Mouse (Mus musculus) adipose tissue, adult 10 weeks (tissue): ENCODE data around the gene Ppp1ca. TPM values are rescaled to one million over a fixed set of nuclear protein-coding genes. Genes with fewer than 3 reads are reported as not detected.

Source experiments
- polyA plus RNA-seq: library from polyadenylated mRNA; stranded (reverse); fragments of 350-450 nt; fragmentation: Illumina TruSeq; extraction: RNeasy Lipid Tissue Mini Kit (QIAGEN cat#74804); gene quantifications from one replicate; pipeline ENCODE4 v1.2.3, GENCODE M21; 2014; ENCODE audit warnings: low read depth, low replicate concordance

Gene Ppp1ca
- polyA plus RNA-seq: 434 TPM

GRCm38 (mm10) chr19:4191528-4192250, at the start of gene Ppp1ca:
Gene Ppp1ca (plus strand): TSS chr19:4192065.

GRCm38 (mm10) chr19:4143759-4144268, 48.1 kb upstream of the Ppp1ca start, which contains the start of gene Cabp4:
Gene Cabp4 (minus strand): TSS chr19:4144033.

DNA sequence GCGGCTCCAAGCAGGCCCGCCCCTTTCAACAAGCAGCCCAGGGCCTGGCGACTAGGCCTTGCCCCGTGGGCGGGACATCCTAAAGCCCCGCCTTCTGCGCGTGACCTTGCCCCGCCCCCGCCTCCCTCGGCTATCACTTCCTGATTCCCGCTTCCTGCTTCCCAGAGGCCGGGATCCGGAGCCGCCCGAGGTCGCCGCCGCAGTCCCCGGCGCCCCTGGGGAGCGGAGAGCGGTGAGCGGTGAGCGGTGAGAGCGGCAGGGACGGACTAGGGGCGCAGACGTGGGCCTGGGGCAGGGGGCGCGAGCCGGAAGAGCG, 43.4 kb upstream of the Ppp1ca start, which contains the start of gene Coro1b:
Gene Coro1b (plus strand): TSS at position 129 of the 316 bp plus-strand sequence.

GRCm38 (mm10) chr19:4153232-4153654, 38.6 kb upstream of the Ppp1ca start, which contains the start of gene Ptprcap:
Gene Ptprcap (plus strand): TSS chr19:4153604.

DNA sequence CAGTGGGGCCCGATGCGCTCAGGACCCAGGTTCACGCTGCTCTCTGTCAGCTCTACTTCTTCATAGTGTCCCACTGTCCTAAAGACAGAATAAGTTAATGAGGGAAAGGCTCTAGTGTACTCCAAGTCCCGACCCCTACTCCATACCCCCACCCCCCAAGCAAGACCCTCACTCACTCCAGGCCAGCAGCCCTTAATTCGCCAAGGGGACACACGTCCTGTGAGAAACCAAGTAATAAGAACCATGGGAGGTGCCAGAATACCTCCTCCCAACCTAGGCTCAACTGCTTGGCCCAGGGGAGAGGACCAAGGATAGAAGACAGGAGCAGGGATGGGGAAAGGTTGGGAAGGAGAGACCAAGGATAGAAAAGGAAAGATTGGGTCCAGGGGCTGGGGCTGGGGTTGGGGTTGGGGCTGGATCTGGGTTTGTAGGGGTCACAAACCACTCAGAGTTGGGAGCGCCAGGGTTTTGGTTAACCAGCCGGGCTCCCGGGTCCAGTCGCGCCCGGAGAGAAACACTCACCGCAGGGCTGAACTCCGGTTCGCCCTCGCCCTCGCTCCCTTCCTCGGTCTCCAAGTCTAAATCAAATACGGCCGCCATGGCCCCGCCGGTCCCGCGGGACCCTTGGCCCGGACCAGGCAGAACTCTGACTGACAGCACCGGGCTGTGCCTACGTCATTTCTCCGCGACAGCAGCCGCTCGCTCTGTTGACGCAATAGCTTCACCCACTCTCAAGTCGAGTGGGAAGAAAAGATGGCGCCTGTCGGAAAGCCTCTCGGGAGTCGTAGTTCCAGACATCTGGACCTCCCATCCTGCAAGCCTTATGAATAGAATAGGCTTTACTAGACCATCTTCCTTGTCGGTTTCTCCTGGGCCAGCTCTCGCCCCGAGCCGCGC, 29.0 kb upstream of the Ppp1ca start, which contains the start of gene Rps6kb2:
Gene Rps6kb2 (minus strand): TSS at position 709 of the 897 bp plus-strand sequence.

GRCm38 (mm10) chr19:4175368-4175947, 16.4 kb upstream of the Ppp1ca start, which contains the start of gene Carns1:
Gene Carns1 (minus strand): TSS chr19:4175479.

DNA sequence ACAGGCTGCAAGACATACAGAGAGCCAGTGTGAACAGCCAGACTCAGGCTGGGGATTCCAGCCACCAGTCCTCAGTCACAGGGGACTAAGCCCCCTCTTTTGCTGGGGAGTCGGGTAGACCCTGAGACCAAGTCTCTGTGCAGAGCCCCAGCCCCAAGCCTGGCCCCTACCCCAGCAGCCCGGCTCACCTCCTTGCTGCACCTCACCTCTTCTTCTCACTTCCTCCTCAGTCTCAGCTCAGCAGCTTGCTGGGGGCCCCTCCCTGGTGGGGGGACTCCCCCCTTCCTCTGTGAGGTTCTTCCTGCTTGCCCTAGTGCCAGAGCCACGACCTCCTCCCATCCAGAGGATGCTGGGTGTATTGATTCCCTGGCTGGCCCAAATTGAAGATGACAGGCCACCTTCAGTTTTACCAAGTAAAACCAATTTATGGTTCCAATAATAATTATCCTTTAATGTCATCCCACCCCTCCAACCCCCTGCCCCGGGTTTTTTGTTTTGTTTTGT, 982 bp upstream of the Ppp1ca start, which contains the start of gene Tbc1d10c:
Gene Tbc1d10c (minus strand): TSS at position 454 of the 504 bp plus-strand sequence.

GRCm38 (mm10) chr19:4201291-4201909, 9.5 kb downstream of the Ppp1ca start, which contains the start of gene Rad9a:
Gene Rad9a (minus strand): TSS chr19:4201662.

GRCm38 (mm10) chr19:4214071-4214770, 22.4 kb downstream of the Ppp1ca start, which contains the start of the genes Clcf1 and AC109138.7:
Gene Clcf1 (plus strand): TSS chr19:4214238.
Gene AC109138.7 (plus strand): TSS chr19:4214357.

GRCm38 (mm10) chr19:4231253-4232185, 39.7 kb downstream of the Ppp1ca start, which contains the start of gene Pold4:
Gene Pold4 (plus strand): TSS chr19:4231899.

Other genes starting within 250 kb of the Ppp1ca start
- gene Aldh3b3, start 233.4 kb upstream of the Ppp1ca start, polyA plus RNA-seq: 0.15 TPM
- 10.9 TPM for gene Aldh3b2, start 219.7 kb upstream of the Ppp1ca start, polyA plus RNA-seq
- 32.3 TPM for gene Acy3, start 205.5 kb upstream of the Ppp1ca start, polyA plus RNA-seq
- gene Tbx10, start 199.3 kb upstream of the Ppp1ca start, polyA plus RNA-seq: not detected
- 25.3 TPM for gene Nudt8, start 191.5 kb upstream of the Ppp1ca start, polyA plus RNA-seq
- gene Gm49405, start 191.4 kb upstream of the Ppp1ca start, polyA plus RNA-seq: 2.5 TPM
- gene Doc2g, start 188.8 kb upstream of the Ppp1ca start, polyA plus RNA-seq: 3.2 TPM
- 124 TPM for gene Ndufv1, start 179.3 kb upstream of the Ppp1ca start, polyA plus RNA-seq
- gene Gstp1, start 154.1 kb upstream of the Ppp1ca start, polyA plus RNA-seq: 408 TPM
- 25.3 TPM for gene Gstp2, start 146.0 kb upstream of the Ppp1ca start, polyA plus RNA-seq
- 0.71 TPM for gene Gstp3, start 132.5 kb upstream of the Ppp1ca start, polyA plus RNA-seq
- gene Cabp2, start 110.5 kb upstream of the Ppp1ca start, polyA plus RNA-seq: not detected
- gene Cdk2ap2, start 94.9 kb upstream of the Ppp1ca start, polyA plus RNA-seq: 93.4 TPM
- 29.6 TPM for gene Pitpnm1, start 92.1 kb upstream of the Ppp1ca start, polyA plus RNA-seq
- 74.7 TPM for gene Aip, start 66.2 kb upstream of the Ppp1ca start, polyA plus RNA-seq
- 0.19 TPM for gene Gpr152, start 52.3 kb upstream of the Ppp1ca start, polyA plus RNA-seq
- gene Cabp4, start 48.0 kb upstream of the Ppp1ca start, polyA plus RNA-seq: 1.1 TPM
- gene Coro1b, start 43.4 kb upstream of the Ppp1ca start, polyA plus RNA-seq: 169 TPM
- 3.3 TPM for gene Ptprcap, start 38.5 kb upstream of the Ppp1ca start, polyA plus RNA-seq
- 27.2 TPM for gene Rps6kb2, start 28.7 kb upstream of the Ppp1ca start, polyA plus RNA-seq
- gene Carns1, start 16.6 kb upstream of the Ppp1ca start, polyA plus RNA-seq: 5.1 TPM
- gene Tbc1d10c, start 781 bp upstream of the Ppp1ca start, polyA plus RNA-seq: 3.5 TPM
- gene Rad9a, start 9.6 kb downstream of the Ppp1ca start, polyA plus RNA-seq: 15.7 TPM
- 3.9 TPM for gene Clcf1, start 22.2 kb downstream of the Ppp1ca start, polyA plus RNA-seq
- not detected for gene AC109138.7, start 22.3 kb downstream of the Ppp1ca start, polyA plus RNA-seq
- 61.3 TPM for gene Pold4, start 39.8 kb downstream of the Ppp1ca start, polyA plus RNA-seq
- gene Ssh3, start 77.1 kb downstream of the Ppp1ca start, polyA plus RNA-seq: 50.4 TPM
- gene Ankrd13d, start 91.1 kb downstream of the Ppp1ca start, polyA plus RNA-seq: 7.7 TPM
- 58.8 TPM for gene Grk2, start 114.2 kb downstream of the Ppp1ca start, polyA plus RNA-seq
- 60.1 TPM for gene Kdm2a, start 206.2 kb downstream of the Ppp1ca start, polyA plus RNA-seq
- 12.3 TPM for gene Rhod, start 247.4 kb downstream of the Ppp1ca start, polyA plus RNA-seq